Mouse (Mus musculus): ENCODE data around the gene Ctsd.

The Ctsd gene

DNA sequence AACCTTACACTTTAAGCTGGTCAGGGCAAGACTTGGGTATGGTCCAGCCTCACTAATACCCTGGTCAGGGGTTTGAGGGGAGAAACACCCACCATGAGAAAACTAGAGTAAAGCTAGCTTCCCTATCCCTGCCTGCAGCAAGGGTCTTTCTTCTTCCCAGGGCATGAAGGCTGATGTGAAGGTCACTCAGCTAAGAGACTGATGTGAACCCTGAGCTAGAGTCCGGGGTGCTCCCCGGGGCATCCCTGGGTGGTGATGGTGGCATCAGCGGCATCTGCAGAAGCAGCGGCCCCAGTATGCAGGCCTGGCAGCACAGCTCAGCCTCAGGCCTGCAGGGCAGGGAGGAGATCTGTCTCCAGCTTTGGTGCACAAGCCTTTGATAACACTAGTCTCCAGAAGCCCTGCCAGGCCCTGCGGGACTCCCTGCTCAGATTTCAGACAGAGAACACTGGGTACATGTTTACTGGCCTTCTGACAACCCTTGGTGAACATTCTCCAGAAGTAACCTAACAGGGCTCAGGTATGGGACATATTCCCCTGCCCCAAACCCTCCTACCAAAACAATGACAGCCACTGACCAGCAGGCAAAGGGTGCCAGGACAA is 13.3 kb downstream of the Ctsd start:
- no peak for DNase-seq (ENCODE audit: low spot score)

- DNase-seq (ENCODE audit: low spot score) = no peak
These were observed 14.0 kb downstream of the Ctsd start, which contains the start of gene Ifitm10 for GRCm38 (mm10) chr7:142373641-142374412. Gene Ifitm10 (minus strand): TSS chr7:142373753.

GRCm38 (mm10) chr7:142373039-142373438 is 14.8 kb downstream of the Ctsd start:
- DNase-seq (ENCODE audit: low spot score) = no peak

GRCm38 (mm10) chr7:142371768-142372661 is 15.8 kb downstream of the Ctsd start:
- DNase-seq (ENCODE audit: low spot score) = no peak

- DNase-seq (ENCODE audit: low spot score) = no peak
These were observed 16.5 kb downstream of the Ctsd start for GRCm38 (mm10) chr7:142371398-142371767.

DNA sequence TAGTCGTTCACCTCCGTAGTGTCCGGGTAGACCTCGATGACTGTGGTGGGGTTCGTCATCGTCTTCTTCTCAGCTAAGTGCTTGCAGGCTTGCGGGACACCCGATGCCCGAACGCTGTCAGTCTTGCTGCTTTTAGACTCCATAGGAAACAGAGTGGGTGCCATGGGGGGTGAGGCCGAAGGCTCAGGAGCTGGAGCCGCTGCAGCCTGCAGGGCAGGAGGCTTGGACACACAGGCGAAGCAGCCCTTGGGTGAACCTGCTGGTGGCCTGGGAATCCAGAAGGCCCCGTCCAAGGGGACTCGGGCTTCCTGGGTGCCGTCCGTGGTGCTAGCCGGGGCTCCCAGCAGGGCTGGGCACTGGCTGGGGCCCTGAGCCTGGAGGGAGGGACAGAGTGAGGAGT is 16.9 kb downstream of the Ctsd start:
- no peak for DNase-seq (ENCODE audit: low spot score)

DNA sequence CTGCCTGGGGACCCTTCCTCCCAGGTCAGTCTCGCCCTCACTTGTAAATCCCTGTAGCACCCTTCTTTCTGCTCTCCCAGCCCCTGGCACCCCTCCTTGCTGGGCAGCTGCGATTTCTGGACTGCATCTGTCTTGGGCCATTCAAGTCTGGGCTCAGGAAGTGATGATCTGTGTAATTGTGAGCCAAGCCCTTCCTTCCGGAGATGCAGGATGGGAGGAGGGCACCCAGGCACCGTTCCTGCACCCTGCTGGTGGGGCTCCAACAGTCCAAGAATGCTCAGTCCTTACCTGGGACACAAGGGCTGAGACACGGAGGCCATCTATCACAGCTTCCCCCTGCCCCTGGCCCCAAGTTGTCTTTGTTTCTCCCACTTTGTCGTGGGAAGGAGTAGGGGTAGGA is 18.0 kb downstream of the Ctsd start:
- no peak for DNase-seq (ENCODE audit: low spot score)

GRCm38 (mm10) chr7:142368856-142369255 is 19.0 kb downstream of the Ctsd start:
- no peak for DNase-seq (ENCODE audit: low spot score)

GRCm38 (mm10) chr7:142363107-142363506 is 24.7 kb downstream of the Ctsd start:
- no peak for DNase-seq (ENCODE audit: low spot score)

- DNase-seq (ENCODE audit: low spot score) = no peak
These were observed 27.1 kb downstream of the Ctsd start for GRCm38 (mm10) chr7:142360743-142361142.

DNA sequence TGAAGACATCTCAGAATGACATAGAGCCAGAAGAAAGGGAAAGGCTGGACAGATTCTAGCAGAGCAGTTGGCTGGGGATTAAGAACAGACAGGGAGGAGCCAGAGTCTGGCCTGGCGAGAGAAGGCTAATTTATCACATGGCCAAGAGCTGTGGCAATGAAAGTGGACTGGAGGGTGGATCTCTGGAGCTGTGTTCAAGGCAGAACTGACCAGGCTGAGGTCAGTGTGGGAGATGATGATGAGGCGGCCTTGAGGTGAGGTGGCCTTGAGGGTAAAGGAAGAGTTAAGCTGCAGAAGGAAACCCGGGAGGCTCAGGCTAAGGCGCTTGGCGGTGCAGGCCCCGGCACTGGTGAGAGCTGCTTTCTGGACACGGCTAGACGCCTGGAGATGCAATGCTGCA is 28.7 kb downstream of the Ctsd start:
- DNase-seq (ENCODE audit: low spot score) = no peak

GRCm38 (mm10) chr7:142357566-142357965 is 30.3 kb downstream of the Ctsd start:
- DNase-seq (ENCODE audit: low spot score) = no peak

GRCm38 (mm10) chr7:142354661-142355233 is 33.1 kb downstream of the Ctsd start:
- DNase-seq (ENCODE audit: low spot score) = no peak

GRCm38 (mm10) chr7:142353854-142354253 is 34.0 kb downstream of the Ctsd start:
- DNase-seq (ENCODE audit: low spot score) = no peak

DNA sequence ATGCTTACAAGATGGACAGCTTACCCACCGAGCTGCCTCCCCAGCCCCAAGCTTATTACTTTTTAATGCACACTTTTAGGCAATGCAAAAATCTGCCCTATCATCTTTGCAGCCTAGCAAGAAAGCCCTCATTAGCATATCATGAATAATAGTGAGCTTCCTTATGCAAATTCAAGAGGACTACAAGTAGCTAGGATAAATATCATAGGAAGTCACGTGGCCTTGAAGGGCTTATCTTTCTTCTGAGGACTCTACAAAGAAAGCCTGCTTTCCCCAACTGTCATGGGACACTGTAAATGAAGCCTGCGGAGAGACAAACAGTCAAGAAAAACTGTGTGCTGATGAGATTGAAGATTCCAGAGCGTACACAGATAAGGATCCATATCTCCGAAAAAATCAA is 36.3 kb downstream of the Ctsd start:
- no peak for DNase-seq (ENCODE audit: low spot score)

- DNase-seq (ENCODE audit: low spot score) = no peak
These were observed 38.4 kb downstream of the Ctsd start for GRCm38 (mm10) chr7:142349308-142349961.

DNA sequence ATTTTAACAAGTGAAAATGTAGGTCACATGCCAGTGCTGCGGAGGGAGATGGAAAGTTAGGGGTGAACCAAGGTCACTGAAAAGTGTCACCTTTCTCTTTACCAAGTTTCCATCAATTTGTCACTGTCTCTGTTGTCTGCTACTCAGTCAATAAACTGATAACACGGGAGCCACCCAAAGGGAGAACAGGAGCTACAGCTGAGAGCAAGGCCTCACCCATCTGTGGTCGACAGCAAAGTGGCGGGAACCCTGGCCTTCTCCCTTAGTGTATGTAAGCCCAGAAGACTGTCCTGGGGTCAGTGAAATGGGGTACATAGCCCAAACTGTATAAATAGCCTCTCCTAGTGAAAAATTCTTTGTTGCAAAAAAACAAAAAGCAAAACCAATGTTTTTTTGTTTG is 40.3 kb downstream of the Ctsd start:
- DNase-seq (ENCODE audit: low spot score) = no peak

- no peak for DNase-seq (ENCODE audit: low spot score)
These were observed 45.6 kb downstream of the Ctsd start for GRCm38 (mm10) chr7:142342247-142342640.

- DNase-seq (ENCODE audit: low spot score) = no peak
These were observed 46.1 kb downstream of the Ctsd start for GRCm38 (mm10) chr7:142341564-142342246.

DNA sequence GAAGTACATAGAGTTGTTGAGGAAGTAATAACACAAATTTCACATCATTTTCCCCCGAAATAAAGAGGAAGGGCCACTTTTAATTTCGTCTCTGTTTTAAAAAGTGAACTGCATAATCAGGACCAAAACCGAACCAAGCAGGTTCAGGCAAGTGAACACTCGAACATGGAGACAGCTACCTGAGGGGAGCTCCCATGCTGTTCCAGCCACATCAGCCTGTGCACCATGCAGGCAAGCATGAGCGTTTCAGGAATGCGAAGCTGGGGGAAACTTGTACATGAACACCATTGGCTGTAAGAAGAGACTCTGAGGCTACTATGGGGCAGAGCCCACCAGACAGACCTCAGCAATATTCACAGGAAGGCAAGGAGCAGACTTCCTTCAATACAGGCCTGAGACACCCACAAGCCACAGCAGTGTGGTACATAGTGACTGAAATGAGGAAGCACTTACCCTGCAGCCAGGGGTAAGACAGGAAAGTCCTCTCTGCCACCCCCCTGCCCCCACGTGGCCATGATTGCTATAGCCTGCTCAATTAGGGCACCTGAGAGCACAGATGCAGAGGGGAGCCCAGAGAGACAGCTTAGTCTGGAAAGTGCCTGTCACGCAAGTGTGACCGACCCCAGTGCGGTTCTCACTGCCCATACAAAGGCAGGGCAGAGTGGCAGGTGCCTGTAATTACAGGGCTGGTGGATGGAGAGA is 47.4 kb downstream of the Ctsd start:
- DNase-seq (ENCODE audit: low spot score) = no peak

DNA sequence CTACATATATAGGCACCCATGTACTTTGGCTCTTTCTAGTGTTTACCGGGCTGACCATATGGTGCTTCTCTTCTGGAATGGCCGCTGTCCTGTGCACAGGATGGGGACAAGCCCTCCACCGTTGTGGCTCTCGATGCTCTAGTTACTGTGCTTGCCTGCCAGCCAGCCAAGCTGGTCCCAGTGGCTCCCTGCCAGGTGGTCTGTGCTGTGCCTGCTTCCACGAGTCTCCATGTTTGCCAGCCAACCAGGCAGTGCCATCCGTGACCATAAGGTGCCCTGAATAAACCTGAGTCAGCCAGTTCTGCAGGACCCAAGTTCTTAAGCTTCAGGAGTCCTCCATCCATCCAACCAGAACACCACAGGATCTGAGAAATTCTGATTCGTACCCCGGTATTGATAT is 52.7 kb downstream of the Ctsd start:
- DNase-seq (ENCODE audit: low spot score) = no peak
